Mouse (Mus musculus) hindbrain, embryonic 14.5 days (tissue): ENCODE data around the gene Ghdc. TPM values are rescaled to one million over a fixed set of nuclear protein-coding genes. Genes with fewer than 3 reads are reported as not detected.

Experiments used
- ATAC-seq: fragments of 200-750 bp; cut with Nextera tagmentation; 2 replicates; pipeline ENCODE4 v1.8.0; 2017; ENCODE audit warnings: moderate number of reproducible peaks, mild to moderate bottlenecking, moderate TSS enrichment, moderate library complexity; ENCODE audit not compliant: low FRiP score
- DNase-seq: peaks from one replicate; pipeline ENCODE4 v3.0.0-alpha.2; 2015; ENCODE audit warnings: low spot score
- H3K27ac ChIP-seq: fragments of 300-500 bp; sonication (generic); 2 replicates; pipeline ENCODE4 v1.5.1; 2014; ENCODE audit warnings: mild to moderate bottlenecking, moderate library complexity
- H3K27me3 ChIP-seq: fragments of 300-500 bp; sonication (generic); 2 replicates; pipeline ENCODE4 v1.6.1; 2014; ENCODE audit warnings: mild to moderate bottlenecking, low read length, mixed read lengths; ENCODE audit not compliant: control insufficient read depth, insufficient read depth
- H3K36me3 ChIP-seq: fragments of 300-500 bp; sonication (generic); replicated peaks from 2 replicates; pipeline ENCODE4 v1.6.1; 2014; ENCODE audit not compliant: control insufficient read depth, insufficient read depth
- H3K4me1 ChIP-seq: fragments of 300-500 bp; sonication (generic); replicated peaks from 2 replicates; pipeline ENCODE4 v1.6.1; 2014; ENCODE audit warnings: antibody characterized with exemption, low read length, mixed read lengths; ENCODE audit not compliant: control insufficient read depth, insufficient read depth
- H3K4me2 ChIP-seq: fragments of 300-500 bp; sonication (generic); replicated peaks from 2 replicates; pipeline ENCODE4 v1.6.1; 2014; ENCODE audit warnings: mild to moderate bottlenecking, moderate library complexity
- H3K4me3 ChIP-seq: fragments of 300-500 bp; sonication (generic); replicated peaks from 2 replicates; pipeline ENCODE4 v1.5.1; 2014; ENCODE audit warnings: mild to moderate bottlenecking, low read length
- H3K9ac ChIP-seq: fragments of 300-500 bp; sonication (generic); 2 replicates; pipeline ENCODE4 v1.6.1; 2014
- H3K9me3 ChIP-seq: fragments of 300-500 bp; sonication (generic); 2 replicates; pipeline ENCODE4 v1.6.1; 2016; ENCODE audit warnings: low read length; ENCODE audit not compliant: control insufficient read depth
- WGBS: fragments of 180-500 bp; shearing (Covaris S2); extraction: QIAGEN DNeasy Blood & Tissue Kit; methylation state at CpG from one replicate; pipeline ENCODE4 v1.1.7; 2014; 5-methylcytosine and 5-hydroxymethylcytosine counted together
- polyA plus RNA-seq: library from polyadenylated mRNA; unstranded; fragments of >200 nt; fragmentation: Nextera tagmentation; extraction: Ambion mirVana; gene quantifications from 2 replicates; pipeline ENCODE4 v1.2.1, GENCODE M21; 2014

The Ghdc gene
- polyA plus RNA-seq, 1 experiment from 2014 or later, result 4.4 TPM

GRCm38 (mm10) chr11:100730477-100731205, 40.1 kb downstream of the Ghdc start:
- Histone ChIP-seq H3K27me3 (no peaks in the 10 kb centered on the region), H3K9me3 (no peaks in the 10 kb centered on the region), H3K4me1 (no peaks in the 10 kb centered on the region), H3K4me3 (no peak overlapping the region), H3K27ac (no peak overlapping the region), H3K36me3 (peaks cover 13% of the 10 kb centered on the region), H3K9ac (no peak overlapping the region), H3K4me2 (no peak overlapping the region)
- DNase-seq (no peak), ATAC-seq (no peak)
- 85% methylated on average over 6 of the region's 6 CpGs for WGBS

GRCm38 (mm10) chr11:100729976-100730375, 40.8 kb downstream of the Ghdc start:
- H3K27me3 ChIP-seq, result no peaks in the 10 kb centered on the region
- no peaks in the 10 kb centered on the region for H3K9me3 ChIP-seq
- no peak for ATAC-seq
- no peak overlapping the region for H3K4me3 ChIP-seq
- 90% methylated on average over 4 of the region's 4 CpGs for WGBS
- no peak overlapping the region for H3K4me2 ChIP-seq
- no peak overlapping the region for H3K27ac ChIP-seq
- no peak overlapping the region for H3K9ac ChIP-seq
- H3K4me1 ChIP-seq, result no peaks in the 10 kb centered on the region
- no peak for DNase-seq
- peaks cover 13% of the 10 kb centered on the region for H3K36me3 ChIP-seq

GRCm38 (mm10) chr11:100728601-100729000, 42.2 kb downstream of the Ghdc start:
- DNase-seq, result no peak
- 92% methylated on average over 6 of the region's 6 CpGs for WGBS

GRCm38 (mm10) chr11:100727201-100727600, 43.6 kb downstream of the Ghdc start:
- no peak for ATAC-seq
- 91% methylated on average over 3 of the region's 3 CpGs for WGBS

More at GRCm38 (mm10) chr11:100728601-100729000, 42.2 kb downstream of the Ghdc start:
- Histone ChIP-seq H3K36me3 (peaks cover 13% of the 10 kb centered on the region), H3K9me3 (no peaks in the 10 kb centered on the region), H3K4me2 (no peak overlapping the region), H3K27me3 (no peaks in the 10 kb centered on the region), H3K4me3 (no peak overlapping the region), H3K27ac (no peak overlapping the region), H3K9ac (no peak overlapping the region), H3K4me1 (no peaks in the 10 kb centered on the region)
- no peak for ATAC-seq

GRCm38 (mm10) chr11:100724919-100725512, 45.7 kb downstream of the Ghdc start:
- DNase-seq (no peak), ATAC-seq (no peak)
- H3K27me3 ChIP-seq, result no peaks in the 10 kb centered on the region
- H3K4me2 ChIP-seq, result no peak overlapping the region
- peaks cover 13% of the 10 kb centered on the region for H3K36me3 ChIP-seq
- H3K27ac ChIP-seq, result no peak overlapping the region
- H3K9me3 ChIP-seq, result no peaks in the 10 kb centered on the region
- H3K9ac ChIP-seq, result no peak overlapping the region
- peaks cover 8% of the 10 kb centered on the region for H3K4me1 ChIP-seq
- H3K4me3 ChIP-seq, result no peak overlapping the region
- 67% methylated on average over 5 of the region's 5 CpGs for whole genome bisulfite sequencing

More at GRCm38 (mm10) chr11:100727201-100727600, 43.6 kb downstream of the Ghdc start:
- peaks cover 4% of the 10 kb centered on the region; the same call in 1 of the 2 replicates for H3K4me1 ChIP-seq
- H3K9ac ChIP-seq, result no peak overlapping the region
- H3K4me3 ChIP-seq, result no peak overlapping the region
- DNase-seq, result no peak
- peaks cover 13% of the 10 kb centered on the region for H3K36me3 ChIP-seq
- no peaks in the 10 kb centered on the region for H3K27me3 ChIP-seq
- H3K27ac ChIP-seq, result no peak overlapping the region
- no peak overlapping the region for H3K4me2 ChIP-seq
- no peaks in the 10 kb centered on the region for H3K9me3 ChIP-seq

GRCm38 (mm10) chr11:100722493-100723028, 48.2 kb downstream of the Ghdc start:
- H3K27ac ChIP-seq, result no peak overlapping the region
- DNase-seq (no peak), ATAC-seq (no peak)
- no peak overlapping the region for H3K4me3 ChIP-seq
- H3K27me3 ChIP-seq, result no peaks in the 10 kb centered on the region
- H3K9ac ChIP-seq, result no peak overlapping the region
- H3K9me3 ChIP-seq, result no peaks in the 10 kb centered on the region
- H3K36me3 ChIP-seq, result peaks cover 17% of the 10 kb centered on the region
- H3K4me2 ChIP-seq, result no peak overlapping the region
- WGBS, result 62% methylated on average over 2 of the region's 2 CpGs
- peaks cover 8% of the 10 kb centered on the region for H3K4me1 ChIP-seq

- H3K9ac ChIP-seq, result peak overlapping the region; percentile 20; the same call in 1 of the 2 replicates
- no peaks in the 10 kb centered on the region for H3K9me3 ChIP-seq
- H3K4me2 ChIP-seq, result no peak overlapping the region
- H3K4me3 ChIP-seq, result no peak overlapping the region
- no peaks in the 10 kb centered on the region for H3K27me3 ChIP-seq
- WGBS, result 72% methylated on average over 8 of the region's 8 CpGs
- peaks cover 8% of the 10 kb centered on the region for H3K4me1 ChIP-seq
- DNase-seq, result no peak
- H3K27ac ChIP-seq, result peak overlapping the region; percentile 56; the same call in 1 of the 2 replicates
- peaks cover 24% of the 10 kb centered on the region for H3K36me3 ChIP-seq
- ATAC-seq, result no peak
Measured at GRCm38 (mm10) chr11:100721776-100722492, 48.8 kb downstream of the Ghdc start.

- Histone ChIP-seq H3K4me1 (peaks cover 8% of the 10 kb centered on the region), H3K27me3 (no peaks in the 10 kb centered on the region), H3K36me3 (peaks cover 30% of the 10 kb centered on the region), H3K9me3 (no peaks in the 10 kb centered on the region), H3K27ac (peak overlapping the region; percentile 56), H3K4me2 (no peak overlapping the region), H3K4me3 (no peak overlapping the region), H3K9ac (peak overlapping the region; percentile 20; the same call in 1 of the 2 replicates)
- DNase-seq (no peak), ATAC-seq (no peak)
- 65% methylated on average over 4 of the region's 4 CpGs for WGBS
Measured at GRCm38 (mm10) chr11:100721254-100721653, 49.5 kb downstream of the Ghdc start.

GRCm38 (mm10) chr11:100720345-100720744, 50.4 kb downstream of the Ghdc start:
- Histone ChIP-seq H3K4me1 (peaks cover 8% of the 10 kb centered on the region), H3K27me3 (no peaks in the 10 kb centered on the region), H3K9me3 (no peaks in the 10 kb centered on the region), H3K4me2 (no peak overlapping the region), H3K4me3 (no peak overlapping the region), H3K36me3 (peaks cover 39% of the 10 kb centered on the region), H3K9ac (no peak overlapping the region; the same call in 1 of the 2 replicates), H3K27ac (peak overlapping the region; percentile 56; the same call in 1 of the 2 replicates)
- ATAC-seq, result no peak
- DNase-seq, result no peak
- WGBS, result 83% methylated on average over 5 of the region's 5 CpGs
